Mouse (Mus musculus) embryonic fibroblast, embryonic 13.5 days (primary cell): ENCODE measurements around the gene Ap5z1.

Experiments used
- CTCF ChIP-seq: IDR thresholded peaks from 2 replicates; pipeline ENCODE4 v1.5.1; 2011; ENCODE audit warnings: mild to moderate bottlenecking, control low read depth, low read length, moderate library complexity, borderline replicate concordance; ENCODE audit not compliant: insufficient read depth
- POLR2A ChIP-seq: IDR thresholded peaks from 2 replicates; pipeline ENCODE4 v1.6.1; 2011; ENCODE audit warnings: low read depth, mild to moderate bottlenecking, control low read depth, low read length, moderate library complexity

DNA sequence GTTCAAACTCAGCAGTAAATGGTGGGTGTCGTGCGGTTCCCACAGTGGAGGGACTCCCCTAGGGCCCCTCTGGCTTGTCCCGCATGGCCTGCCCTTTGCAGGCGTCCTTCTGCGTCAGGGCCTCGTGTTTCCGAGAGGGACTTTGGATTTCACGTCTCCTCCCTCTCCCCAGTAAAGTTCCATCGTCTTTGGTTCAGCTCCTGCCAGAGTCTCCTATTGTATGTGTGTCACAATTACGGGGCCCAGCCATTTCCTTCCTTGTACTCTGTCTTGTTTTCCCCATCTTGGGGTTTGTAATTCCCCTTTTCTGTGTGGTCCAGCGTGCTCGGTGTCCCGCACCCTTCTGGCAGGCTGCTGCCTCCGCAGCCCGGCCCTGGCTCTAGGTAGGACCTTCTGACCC is 20.2 kb upstream of the Ap5z1 start:
- no peak for TF ChIP-seq POLR2A
- TF ChIP-seq CTCF, result no peak
